Mouse (Mus musculus): ENCODE measurements around the gene St6galnac3. TPM values are rescaled to one million over a fixed set of nuclear protein-coding genes. Genes with fewer than 3 reads are reported as not detected.

St6galnac3 gene
- total RNA-seq, 2 experiments from 2014 or later, result 8.5 to 14.8 TPM

GRCm38 (mm10) chr3:153692206-153692813 is 32.7 kb downstream of the St6galnac3 start:
- DNase-seq, result no peak
- intact Hi-C loops (cut with DNase I), result no loop called here

- intact Hi-C loops (cut with DNase I), result no loop called here
- DNase-seq, result no peak
Observed at GRCm38 (mm10) chr3:153691537-153691936, 33.4 kb downstream of the St6galnac3 start.

- no peak for DNase-seq
- intact Hi-C loops (cut with DNase I), result no loop called here
Observed at GRCm38 (mm10) chr3:153690553-153690952, 34.4 kb downstream of the St6galnac3 start.

GRCm38 (mm10) chr3:153689793-153690291 is 35.1 kb downstream of the St6galnac3 start:
- intact Hi-C loops (cut with DNase I), result no loop called here

GRCm38 (mm10) chr3:153687896-153688295 is 37.1 kb downstream of the St6galnac3 start:
- no peak for DNase-seq
- intact Hi-C loops (cut with DNase I), result no loop called here

More at GRCm38 (mm10) chr3:153689793-153690291, 35.1 kb downstream of the St6galnac3 start:
- DNase-seq, result peak; percentile 31 to 47

GRCm38 (mm10) chr3:153684909-153685308 is 40.1 kb downstream of the St6galnac3 start:
- no peak for DNase-seq
- intact Hi-C loops (cut with DNase I), result no loop called here

GRCm38 (mm10) chr3:153682303-153682702 is 42.7 kb downstream of the St6galnac3 start:
- intact Hi-C loops (cut with DNase I), result no loop called here
- DNase-seq, result no peak

- DNase-seq, result no peak
- intact Hi-C loops (cut with DNase I), result no loop called here
Observed at GRCm38 (mm10) chr3:153681720-153682119, 43.3 kb downstream of the St6galnac3 start.

- DNase-seq, result no peak
- intact Hi-C loops (cut with DNase I), result no loop called here
Observed at GRCm38 (mm10) chr3:153675832-153676231, 49.1 kb downstream of the St6galnac3 start.

GRCm38 (mm10) chr3:153675073-153675472 is 49.9 kb downstream of the St6galnac3 start:
- intact Hi-C loops (cut with DNase I), result no loop called here
- DNase-seq, result peak; percentile 19 to 53

- DNase-seq, result no peak
- intact Hi-C loops (cut with DNase I), result no loop called here
Observed at GRCm38 (mm10) chr3:153674359-153674758, 50.6 kb downstream of the St6galnac3 start.

- intact Hi-C loops (cut with DNase I), result no loop called here
- no peak for DNase-seq
Observed at GRCm38 (mm10) chr3:153673451-153673850, 51.5 kb downstream of the St6galnac3 start.

GRCm38 (mm10) chr3:153670953-153671674 is 53.9 kb downstream of the St6galnac3 start:
- DNase-seq, result no peak
- intact Hi-C loops (cut with DNase I), result no loop called here

- intact Hi-C loops (cut with DNase I), result no loop called here
- DNase-seq, result no peak
Observed at GRCm38 (mm10) chr3:153669737-153670435, 55.1 kb downstream of the St6galnac3 start.

GRCm38 (mm10) chr3:153669329-153669728 is 55.6 kb downstream of the St6galnac3 start:
- intact Hi-C loops (cut with DNase I), result no loop called here
- DNase-seq, result no peak

- intact Hi-C loops (cut with DNase I), result no loop called here
- DNase-seq, result peak; percentile 34 to 44
Observed at GRCm38 (mm10) chr3:153668447-153669290, 56.3 kb downstream of the St6galnac3 start.

GRCm38 (mm10) chr3:153664696-153665095 is 60.3 kb downstream of the St6galnac3 start:
- intact Hi-C loops (cut with DNase I), result no loop called here
- DNase-seq, result no peak

- peak in 1 of 2 experiments; percentile 11 for DNase-seq
- intact Hi-C loops (cut with DNase I), result no loop called here
Observed at GRCm38 (mm10) chr3:153663841-153664427, 61.0 kb downstream of the St6galnac3 start.

GRCm38 (mm10) chr3:153662796-153663195 is 62.2 kb downstream of the St6galnac3 start:
- no peak for DNase-seq
- intact Hi-C loops (cut with DNase I), result no loop called here

- DNase-seq, result peak; percentile 65 to 66
Observed at GRCm38 (mm10) chr3:153661927-153662326, 63.0 kb downstream of the St6galnac3 start.

More at GRCm38 (mm10) chr3:153661927-153662326, 63.0 kb downstream of the St6galnac3 start:
- intact Hi-C loops (cut with DNase I), result no loop called here

Data from heart, postnatal 10 days (tissue).